Mouse (Mus musculus) small intestine, adult 2 months (tissue): ENCODE results near the gene Emilin1. TPM values are rescaled to one million over a fixed set of nuclear protein-coding genes. Genes with fewer than 3 reads are reported as not detected.

Source experiments
- H3K27ac ChIP-seq: fragments of 200-500 bp; 2 replicates; pipeline ENCODE4 v1.5.1; 2012; ENCODE audit warnings: low read depth, low read length, control low read depth, inconsistent platforms; ENCODE audit not compliant: insufficient read depth
- H3K27me3 ChIP-seq: fragments of 200-500 bp; 2 replicates; pipeline ENCODE4 v1.6.1; 2012; ENCODE audit warnings: mild to moderate bottlenecking, moderate library complexity, low read length, inconsistent platforms; ENCODE audit not compliant: control insufficient read depth, insufficient read depth
- H3K36me3 ChIP-seq: fragments of 200-500 bp; 2 replicates; pipeline ENCODE4 v1.6.1; 2012; ENCODE audit warnings: mild to moderate bottlenecking, low read length, control low read depth, inconsistent platforms; ENCODE audit not compliant: control insufficient read depth, insufficient read depth
- H3K4me1 ChIP-seq: fragments of 200-500 bp; 2 replicates; pipeline ENCODE4 v1.6.1; 2012; ENCODE audit warnings: low read length, inconsistent platforms, mixed read lengths; ENCODE audit not compliant: control insufficient read depth, insufficient read depth, insufficient read length
- H3K4me3 ChIP-seq: fragments of 200-500 bp; 2 replicates; pipeline ENCODE4 v1.5.1; 2012; ENCODE audit warnings: low read depth, mild to moderate bottlenecking, control low read depth, inconsistent platforms, low read length, moderate library complexity
- CTCF ChIP-seq: fragments of 200-500 bp; IDR thresholded peaks from 2 replicates; pipeline ENCODE4 v1.5.1; 2012; ENCODE audit warnings: low read depth, mild to moderate bottlenecking, control low read depth, inconsistent platforms, low read length, moderate library complexity, mixed read lengths; ENCODE audit not compliant: insufficient replicate concordance, insufficient read length; ENCODE audit errors: extremely low read depth
- POLR2A ChIP-seq: fragments of 200-500 bp; IDR thresholded peaks from 2 replicates; pipeline ENCODE4 v1.6.1; 2012; ENCODE audit warnings: low read depth, mild to moderate bottlenecking, control low read depth, inconsistent platforms, low read length, moderate library complexity
- WGBS: fragments of 180-500 bp; shearing (Covaris S2); methylation state at CpG from one replicate; pipeline ENCODE4 v1.1.7; 2018; 5-methylcytosine and 5-hydroxymethylcytosine counted together
- polyA plus RNA-seq: library from polyadenylated mRNA; depleted of rRNA; stranded (reverse); fragments of >200 nt; gene quantifications from 2 replicates; pipeline ENCODE4 v1.2.3, GENCODE M21; 2012

Emilin1 gene
- polyA plus RNA-seq, 1 experiment, result 81.9 TPM

GRCm38 (mm10) chr5:30931378-30931777 is 18.2 kb downstream of the Emilin1 start:
- 77% methylated on average over 4 of the region's 4 CpGs for WGBS
- peaks cover 31% of the 10 kb centered on the region for H3K36me3 ChIP-seq
- no peak overlapping the region for H3K27ac ChIP-seq
- H3K27me3 ChIP-seq, result no peaks in the 10 kb centered on the region
- no peak for TF ChIP-seq POLR2A
- no peak for TF ChIP-seq CTCF
- peaks cover 16% of the 10 kb centered on the region for H3K4me1 ChIP-seq
- no peak overlapping the region for H3K4me3 ChIP-seq

- Histone ChIP-seq H3K4me1 (no peaks in the 10 kb centered on the region; the same call in 1 of the 2 replicates), H3K36me3 (peaks cover 25% of the 10 kb centered on the region), H3K4me3 (no peak overlapping the region), H3K27ac (no peak overlapping the region), H3K27me3 (no peaks in the 10 kb centered on the region)
- TF ChIP-seq CTCF (no peak), POLR2A (no peak)
- 83% methylated on average over 5 of the region's 5 CpGs for WGBS
These were observed 20.5 kb downstream of the Emilin1 start for GRCm38 (mm10) chr5:30933705-30934104.

GRCm38 (mm10) chr5:30934725-30935461 is 21.7 kb downstream of the Emilin1 start:
- peaks cover 22% of the 10 kb centered on the region for H3K36me3 ChIP-seq
- no peaks in the 10 kb centered on the region; the same call in 1 of the 2 replicates for H3K4me1 ChIP-seq
- H3K27me3 ChIP-seq, result no peaks in the 10 kb centered on the region
- no peak overlapping the region for H3K27ac ChIP-seq
- TF ChIP-seq CTCF (no peak), POLR2A (no peak)
- H3K4me3 ChIP-seq, result no peak overlapping the region
- WGBS, result 90% methylated on average over 5 of the region's 5 CpGs

GRCm38 (mm10) chr5:30943004-30943403 is 29.8 kb downstream of the Emilin1 start:
- WGBS, result 83% methylated on average over 2 of the region's 2 CpGs
- TF ChIP-seq POLR2A (no peak), CTCF (peak; percentile 61; the same call in 1 of the 2 replicates)

GRCm38 (mm10) chr5:30944344-30944743 is 31.1 kb downstream of the Emilin1 start:
- peak overlapping the region; percentile 69 for H3K4me3 ChIP-seq
- peaks cover 13% of the 10 kb centered on the region; the same call in 1 of the 2 replicates for H3K4me1 ChIP-seq
- H3K36me3 ChIP-seq, result no peaks in the 10 kb centered on the region
- peak overlapping the region; percentile 91 for H3K27ac ChIP-seq
- TF ChIP-seq POLR2A (no peak), CTCF (no peak)
- H3K27me3 ChIP-seq, result no peaks in the 10 kb centered on the region
- WGBS, result 63% methylated on average over 6 of the region's 6 CpGs

More at GRCm38 (mm10) chr5:30943004-30943403, 29.8 kb downstream of the Emilin1 start:
- no peak overlapping the region for H3K27ac ChIP-seq
- H3K27me3 ChIP-seq, result no peaks in the 10 kb centered on the region
- no peak overlapping the region for H3K4me3 ChIP-seq
- no peaks in the 10 kb centered on the region; the same call in 1 of the 2 replicates for H3K36me3 ChIP-seq
- H3K4me1 ChIP-seq, result peaks cover 13% of the 10 kb centered on the region; the same call in 1 of the 2 replicates

GRCm38 (mm10) chr5:30944956-30945781 is 32.0 kb downstream of the Emilin1 start, which contains the start of gene Cgref1:
Cgref1 (minus strand) TSS chr5:30945591.
- Histone ChIP-seq H3K4me3 (peak within 1 kb of the TSS; percentile 69), H3K36me3 (no peaks in the 10 kb centered on the region), H3K4me1 (peaks cover 13% of the 10 kb centered on the region; the same call in 1 of the 2 replicates), H3K27ac (peak within 1 kb of the TSS; percentile 91), H3K27me3 (no peaks in the 10 kb centered on the region)
- TF ChIP-seq POLR2A, result peak; percentile 49; the same call in 1 of the 2 replicates
- peak; percentile 51; the same call in 1 of the 2 replicates for TF ChIP-seq CTCF
- WGBS, result 5% methylated on average over 44 of the region's 44 CpGs

- TF ChIP-seq POLR2A (no peak), CTCF (no peak)
- 37% methylated on average over 5 of the region's 5 CpGs for WGBS
- H3K36me3 ChIP-seq, result peaks cover 16% of the 10 kb centered on the region
- no peaks in the 10 kb centered on the region for H3K27me3 ChIP-seq
- H3K27ac ChIP-seq, result peak overlapping the region; percentile 93
- H3K4me1 ChIP-seq, result peaks cover 20% of the 10 kb centered on the region; the same call in 1 of the 2 replicates
- H3K4me3 ChIP-seq, result no peak overlapping the region
These were observed 35.4 kb downstream of the Emilin1 start for GRCm38 (mm10) chr5:30948620-30949019.
